Comparison of ENCODE assay signal across 8 mouse cellular contexts in genomic region chr13:95375554-95375914, GRCm38 (mm10). TPM values are rescaled to one million over a fixed set of nuclear protein-coding genes. Genes with fewer than 3 reads are reported as not detected.
DNase-seq lines count a peak whose midpoint lies in the region; ATAC-seq and TF ChIP-seq lines count a peak whose summit lies in the region.

No protein-coding gene starts in this region.

- DNase-seq in heart, postnatal 0 days (ENCODE audit: low spot score), result no peak
- DNase-seq in heart, adult 11 months, result no peak
- DNase-seq in midbrain, embryonic 14.5 days, result no peak
- DNase-seq in embryo, embryonic 11 days, result no peak
- no peak for DNase-seq in adipocyte (ENCODE audit: low spot score)
- DNase-seq in cerebellum, adult 8-10 months, result no peak

- H3K27me3 ChIP-seq in heart, postnatal 0 days (ENCODE audit: control insufficient read depth, insufficient read depth, low read length), result no peaks in the 10 kb centered on the region
- H3K27me3 ChIP-seq in hindbrain, embryonic 16.5 days (replicated peaks; ENCODE audit: control insufficient read depth, insufficient read depth, low read length), result no peaks in the 10 kb centered on the region
- no peaks in the 10 kb centered on the region for H3K27me3 ChIP-seq in midbrain, embryonic 14.5 days (ENCODE audit: control insufficient read depth, insufficient read depth, low read length)

- peaks cover 13% of the 10 kb centered on the region for H3K4me1 ChIP-seq in heart, postnatal 0 days (ENCODE audit: control insufficient read depth, insufficient read depth)
- H3K4me1 ChIP-seq in brown adipose tissue, adult 24 weeks (ENCODE audit: control insufficient read depth, insufficient read depth, insufficient read length, low read length), result peaks cover 7% of the 10 kb centered on the region; the same call in 1 of the 2 replicates
- peaks cover 10% of the 10 kb centered on the region for H3K4me1 ChIP-seq in hindbrain, embryonic 16.5 days (ENCODE audit: control insufficient read depth, insufficient read depth, low read depth, low read length)
- peaks cover 7% of the 10 kb centered on the region for H3K4me1 ChIP-seq in midbrain, embryonic 14.5 days (ENCODE audit: control insufficient read depth, insufficient read depth, low read length)

- WGBS in heart, postnatal 0 days, result 24% methylated on average over 6 of the region's 6 CpGs
- 29% methylated on average over 6 of the region's 6 CpGs for WGBS in hindbrain, embryonic 16.5 days
- WGBS in midbrain, embryonic 14.5 days, result 27% methylated on average over 6 of the region's 6 CpGs

- H3K4me3 ChIP-seq in heart, postnatal 0 days (ENCODE audit: low read depth, low read length), result peak overlapping the region; percentile 86
- H3K4me3 ChIP-seq in brown adipose tissue, adult 24 weeks (ENCODE audit: insufficient read depth, low read depth, low read length), result peak overlapping the region; percentile 88
- peak overlapping the region; percentile 100 for H3K4me3 ChIP-seq in hindbrain, embryonic 16.5 days (ENCODE audit: low read length)
- H3K4me3 ChIP-seq in midbrain, embryonic 14.5 days (replicated peaks; ENCODE audit: low read depth, low read length), result peak overlapping the region; percentile 99

- peak overlapping the region; percentile 85 for H3K4me2 ChIP-seq in heart, postnatal 0 days (ENCODE audit: low read depth, low read length)
- H3K4me2 ChIP-seq in hindbrain, embryonic 16.5 days (ENCODE audit: low read length), result peak overlapping the region; percentile 61
- peak overlapping the region; percentile 88 for H3K4me2 ChIP-seq in midbrain, embryonic 14.5 days (ENCODE audit: low read length)

- H3K36me3 ChIP-seq in heart, postnatal 0 days (replicated peaks; ENCODE audit: control insufficient read depth, insufficient read depth, low read length), result peaks cover 10% of the 10 kb centered on the region
- peaks cover 6% of the 10 kb centered on the region; the same call in 1 of the 2 replicates for H3K36me3 ChIP-seq in hindbrain, embryonic 16.5 days (ENCODE audit: control insufficient read depth, insufficient read depth, low read length)
- H3K36me3 ChIP-seq in midbrain, embryonic 14.5 days (ENCODE audit: control insufficient read depth, insufficient read depth, low read length), result peaks cover 6% of the 10 kb centered on the region

- H3K9ac ChIP-seq in heart, postnatal 0 days (replicated peaks; ENCODE audit: low read depth, low read length), result peak overlapping the region; percentile 88
- H3K9ac ChIP-seq in hindbrain, embryonic 16.5 days (ENCODE audit: low read depth, low read length), result peak overlapping the region; percentile 52
- H3K9ac ChIP-seq in midbrain, embryonic 14.5 days (replicated peaks; ENCODE audit: low read length), result peak overlapping the region; percentile 17; the same call in 1 of the 2 replicates

- ATAC-seq in heart, postnatal 0 days (ENCODE audit: insufficient read depth, low read depth), result no peak
- ATAC-seq in hindbrain, embryonic 16.5 days, result peak; percentile 61
- peak; percentile 49 for ATAC-seq in midbrain, embryonic 14.5 days (ENCODE audit: low FRiP score, low TSS enrichment)

- no peaks in the 10 kb centered on the region for H3K9me3 ChIP-seq in heart, postnatal 0 days (replicated peaks; ENCODE audit: control insufficient read depth, low read length)
- no peaks in the 10 kb centered on the region for H3K9me3 ChIP-seq in hindbrain, embryonic 16.5 days (ENCODE audit: control insufficient read depth, low read length)
- no peaks in the 10 kb centered on the region for H3K9me3 ChIP-seq in midbrain, embryonic 14.5 days (ENCODE audit: control insufficient read depth, low read length)

- no peak for TF ChIP-seq CTCF in heart, postnatal 0 days (IDR thresholded peaks at IDR 0.05; ENCODE audit: low read depth)

- no peak for TF ChIP-seq EP300 in heart, postnatal 0 days (IDR thresholded peaks at IDR 0.05; ENCODE audit: low read depth)

- H3K27ac ChIP-seq in heart, postnatal 0 days (ENCODE audit: low read depth), result peak overlapping the region; percentile 89
- peak overlapping the region; percentile 76 for H3K27ac ChIP-seq in brown adipose tissue, adult 24 weeks (replicated peaks; ENCODE audit: low read depth, low read length)
- peak overlapping the region; percentile 83 for H3K27ac ChIP-seq in hindbrain, embryonic 16.5 days (ENCODE audit: low read depth, low read length)
- peak overlapping the region; percentile 76 for H3K27ac ChIP-seq in midbrain, embryonic 14.5 days (replicated peaks; ENCODE audit: low read depth, low read length)

RNA-seq across cellular contexts. Expression of gene Aggf1, which starts 0.4 kb away (rescaled TPM):
- 14.8 and 17.9 TPM in 2 replicates for total RNA-seq in heart, postnatal 0 days (2014; rRNA removed; ENCODE audit: low replicate concordance)
- polyA plus RNA-seq in heart, postnatal 0 days (2015; fragmentation: Nextera tagmentation; extraction: Ambion mirVana), result 16.6 and 19.0 TPM in 2 replicates
- 18.8 and 19.1 TPM in 2 replicates for polyA plus RNA-seq in brown adipose tissue, adult 24 weeks (2012; ENCODE audit: insufficient read depth, insufficient read length, missing spikeins)
- polyA plus RNA-seq in hindbrain, embryonic 16.5 days (2015; fragmentation: Nextera tagmentation; extraction: Ambion mirVana), result 31.4 and 33.0 TPM in 2 replicates
- polyA plus RNA-seq in midbrain, embryonic 14.5 days (2014; fragmentation: Nextera tagmentation; extraction: Ambion mirVana), result 35.7 and 46.4 TPM in 2 replicates

RNA-seq across cellular contexts. Expression of gene Zbed3, which starts 52.1 kb away (rescaled TPM):
- 26.7 and 36.7 TPM in 2 replicates for total RNA-seq in heart, postnatal 0 days (2014; rRNA removed; ENCODE audit: low replicate concordance)
- 30.6 and 32.1 TPM in 2 replicates for polyA plus RNA-seq in heart, postnatal 0 days (2015; fragmentation: Nextera tagmentation; extraction: Ambion mirVana)
- polyA plus RNA-seq in brown adipose tissue, adult 24 weeks (2012; ENCODE audit: insufficient read depth, insufficient read length, missing spikeins), result 19.6 and 24.2 TPM in 2 replicates
- polyA plus RNA-seq in hindbrain, embryonic 16.5 days (2015; fragmentation: Nextera tagmentation; extraction: Ambion mirVana), result 33.1 and 34.1 TPM in 2 replicates
- polyA plus RNA-seq in midbrain, embryonic 14.5 days (2014; fragmentation: Nextera tagmentation; extraction: Ambion mirVana), result 32.9 and 37.9 TPM in 2 replicates

Comparison
In these comparisons a context has a peak if more than half of its experiments do, and no peak if none do; other contexts are left out.
1. H3K9ac ChIP-seq: peak in every context shown above with its lines; median percentile 88 in heart, postnatal 0 days; 52 in hindbrain, embryonic 16.5 days; 17 in midbrain, embryonic 14.5 days.